Mouse (Mus musculus) liver, embryonic 14.5 days (tissue): Measurements from ENCODE around the gene Adra1b.

Experiments used
- CTCF ChIP-seq: IDR thresholded peaks from 2 replicates; pipeline ENCODE4 v1.5.1; 2016; ENCODE audit warnings: antibody characterized with exemption, low read depth, control low read depth
- EP300 ChIP-seq: IDR thresholded peaks from 2 replicates; pipeline ENCODE4 v1.6.1; 2016; ENCODE audit warnings: antibody characterized with exemption, low read depth

DNA sequence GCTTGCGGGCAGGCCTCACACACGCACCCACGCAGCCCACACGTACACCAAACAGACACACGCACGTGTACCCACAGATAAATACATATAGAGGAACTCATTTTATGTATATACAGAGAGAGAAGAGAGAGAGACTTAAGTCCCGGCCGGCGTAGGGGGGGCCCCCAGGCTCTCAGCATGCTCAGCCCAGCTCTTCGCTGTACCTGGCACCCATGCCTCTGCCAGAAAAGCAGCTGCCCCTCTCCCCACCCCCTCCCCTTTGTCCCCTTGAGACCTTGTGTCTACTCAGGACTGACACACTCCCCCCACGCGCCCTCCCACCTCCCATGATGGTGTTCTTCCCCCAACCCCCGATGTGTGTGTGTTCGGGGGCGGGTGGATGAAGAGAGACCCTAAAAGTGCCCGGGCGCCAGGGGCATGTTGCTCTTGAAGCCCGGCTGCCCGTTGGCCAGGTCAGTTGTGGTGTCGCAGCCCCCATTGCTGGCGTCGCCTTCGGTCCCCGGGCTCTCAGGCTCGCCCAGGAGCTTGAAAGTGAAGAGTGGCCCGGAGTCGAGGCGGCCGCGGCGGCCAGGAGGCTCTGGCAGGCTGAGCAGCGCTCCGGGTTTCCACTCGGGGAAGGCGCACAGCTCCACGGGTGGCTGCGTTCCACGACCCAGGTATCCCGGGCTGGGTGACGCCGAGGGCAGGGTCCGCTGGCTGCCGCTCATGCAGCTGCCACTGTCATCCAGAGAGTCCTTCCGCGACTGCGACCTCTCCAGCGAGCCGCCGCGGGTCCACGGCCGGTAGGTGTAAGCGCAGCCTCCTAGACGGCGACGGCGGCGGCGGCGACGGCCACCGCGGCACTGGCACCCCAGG is 125.3 kb downstream of the Adra1b start:
- TF ChIP-seq CTCF (no peak), EP300 (no peak)
